Mouse (Mus musculus): Measurements from ENCODE around the gene Foxd1.

GRCm38 (mm10) chr13:98352381-98352975 lies 1.6 kb upstream of the Foxd1 start:
- no peak for TF ChIP-seq CEBPB (IDR thresholded peaks at IDR 0.05; ENCODE audit: insufficient read depth, poor library complexity, severe bottlenecking)
- no peak for TF ChIP-seq POLR2A (IDR thresholded peaks at IDR 0.05; ENCODE audit: insufficient read length, low read depth)
- TF ChIP-seq TCF12 (IDR thresholded peaks at IDR 0.05; ENCODE audit: insufficient read depth, poor library complexity, severe bottlenecking): no peak
- no peak for TF ChIP-seq E2F4 (IDR thresholded peaks at IDR 0.05; ENCODE audit: insufficient read depth)
- no peak for TF ChIP-seq MAX (IDR thresholded peaks at IDR 0.05; ENCODE audit: low read depth)

Measured in myocyte (in vitro differentiated cells).